Mouse (Mus musculus): Measurements from ENCODE around the gene Cdc42bpb. TPM values are rescaled to one million over a fixed set of nuclear protein-coding genes. Genes with fewer than 3 reads are reported as not detected.

Cdc42bpb gene
- total and polyA plus RNA-seq, 3 experiments = 16.7 to 29.7 (median 25.4) TPM

DNA sequence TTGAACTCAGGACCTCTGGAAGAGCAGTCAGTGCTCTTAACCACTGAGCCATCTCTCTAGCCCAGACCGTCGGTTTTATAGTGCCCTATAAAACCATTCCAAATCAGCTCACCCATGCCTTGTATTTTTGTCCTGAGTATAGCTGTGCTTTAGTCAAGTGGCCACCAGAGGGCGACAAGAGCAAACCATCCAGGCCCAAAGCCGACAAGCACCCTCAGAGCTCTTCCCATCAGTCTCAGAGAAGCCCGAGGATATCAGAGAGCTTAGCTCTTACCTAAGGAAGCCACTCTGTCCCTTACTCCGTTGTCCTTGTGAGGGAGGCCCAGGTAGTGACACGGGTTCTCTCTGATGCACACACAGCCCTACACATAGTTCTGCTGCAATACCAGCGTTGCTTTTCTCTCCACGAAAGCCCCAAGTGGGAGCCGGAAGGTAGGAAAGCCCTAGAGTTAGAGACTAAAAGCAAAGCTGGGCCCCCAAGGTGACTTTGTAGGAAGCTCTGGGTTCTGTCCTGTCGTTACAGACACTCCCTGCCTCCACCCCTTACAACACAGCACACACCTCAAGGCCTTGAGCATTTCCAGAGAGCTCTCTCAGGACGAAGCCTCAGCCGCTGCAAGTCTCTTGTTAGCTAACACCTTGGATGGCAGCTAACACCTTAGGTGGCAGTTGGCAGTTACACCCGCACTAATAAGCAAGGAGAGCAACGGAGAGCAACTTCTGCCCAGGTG is 24.1 kb upstream of the Cdc42bpb start (continued):
- no peak for TF ChIP-seq ETS1 (conservative IDR thresholded peaks at IDR 0.05; ENCODE audit: low read depth, low read length)
- TF ChIP-seq RAD21 (IDR thresholded peaks at IDR 0.05; ENCODE audit: low read depth, low read length) = peak; percentile 84
- no peak for TF ChIP-seq JUND (conservative IDR thresholded peaks at IDR 0.05; ENCODE audit: low read depth, low read length)
- TF ChIP-seq UBTF (IDR thresholded peaks at IDR 0.05; ENCODE audit: low read depth, low read length) = no peak
- no peak for TF ChIP-seq MYC (IDR thresholded peaks at IDR 0.05; ENCODE audit: low read depth, low read length)
- 0 out of 2 replicates have a peak, but pooled peaks have one; percentile 0 for TF ChIP-seq MAX (IDR thresholded peaks at IDR 0.05; ENCODE audit: low read length)

DNA sequence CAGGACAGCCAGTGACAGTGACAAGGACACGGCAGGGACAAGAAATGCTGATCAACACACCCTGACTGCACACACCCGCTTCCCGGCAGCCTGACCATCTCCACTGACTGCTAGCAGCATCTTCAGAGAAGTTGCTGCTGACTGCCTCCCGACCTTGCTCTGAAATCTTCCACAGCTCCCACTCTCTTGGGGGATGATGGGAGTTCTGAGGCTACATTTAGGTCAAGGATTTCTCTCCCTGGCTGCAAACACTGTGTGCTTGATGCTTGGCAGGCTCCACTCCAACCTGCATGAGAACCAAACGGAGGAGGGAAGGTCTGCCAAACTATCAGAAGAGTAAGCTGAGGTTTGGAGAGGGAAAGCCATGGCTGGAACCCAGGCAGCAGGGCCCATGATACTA is 19.5 kb upstream of the Cdc42bpb start:
- no peak overlapping the region for H3K27ac ChIP-seq (ENCODE audit: insufficient read depth, low read depth)
- DNase-seq (ENCODE audit: extremely low read depth) = no peak
- H3K9ac ChIP-seq (ENCODE audit: insufficient read depth, low read depth) = no peak overlapping the region
- TF ChIP-seq RCOR1 (conservative IDR thresholded peaks at IDR 0.05; ENCODE audit: low read depth, low read length) (no peak), ETS1 (conservative IDR thresholded peaks at IDR 0.05; ENCODE audit: low read depth, low read length) (no peak), CTCF (conservative IDR thresholded peaks at IDR 0.05 in 1 of 2, IDR thresholded peaks at IDR 0.05 in 1 of 2; ENCODE audit: low read depth in 2 of 2, low read length in 2 of 2) (no peak), NELFE (IDR thresholded peaks at IDR 0.05; ENCODE audit: low read depth, low read length) (no peak), SMC3 (IDR thresholded peaks at IDR 0.05; ENCODE audit: low read depth, low read length) (no peak), ZC3H11A (IDR thresholded peaks at IDR 0.05; ENCODE audit: low read depth, low read length) (no peak), MYC (IDR thresholded peaks at IDR 0.05; ENCODE audit: low read depth, low read length) (no peak), ZMIZ1 (IDR thresholded peaks at IDR 0.05; ENCODE audit: low read depth, low read length) (no peak), TCF12 (IDR thresholded peaks at IDR 0.05; ENCODE audit: low read depth, low read length) (no peak), UBTF (IDR thresholded peaks at IDR 0.05; ENCODE audit: low read depth, low read length) (no peak), POLR2AphosphoS2 (IDR thresholded peaks at IDR 0.05; ENCODE audit: low read depth, low read length) (no peak), JUN (IDR thresholded peaks at IDR 0.05; ENCODE audit: insufficient read depth, low read depth, low read length) (no peak), POLR2A (IDR thresholded peaks at IDR 0.05; ENCODE audit: low read depth, low read length) (no peak), USF1 (IDR thresholded peaks at IDR 0.05; ENCODE audit: low read depth, low read length) (no peak), PAX5 (IDR thresholded peaks at IDR 0.05; ENCODE audit: low read length) (no peak)
- no peak overlapping the region for H3K4me2 ChIP-seq (ENCODE audit: insufficient read depth, low read depth, poor library complexity, severe bottlenecking)
- H3K4me3 ChIP-seq (replicated peaks in 1 of 3; ENCODE audit: low read depth in 2 of 3, low read length in 2 of 3, poor library complexity in 1 of 3) = no peak overlapping the region
- in situ Hi-C loops (cut with MboI; ENCODE audit: low pct_ligation_motif_present, low pct_unique_long_range_greater_than_20kb, low sequenced_read_pairs) (no loop called here), dilution Hi-C loops (cut with MboI; ENCODE audit: extremely low pct_ligation_motif_present, extremely low pct_unique_long_range_greater_than_20kb, low sequenced_read_pairs) (no loop called here)
- H3K4me1 ChIP-seq (ENCODE audit: control insufficient read depth in 1 of 2, insufficient read depth in 2 of 2) = peaks cover 0 to 3% of the 10 kb centered on the region in 2 experiments; a peak in 1 of 4 replicates
- H3K36me3 ChIP-seq (replicated peaks in 1 of 2; ENCODE audit: control insufficient read depth in 1 of 2, insufficient read depth in 1 of 2, low read length in 1 of 2) = no peaks in the 10 kb centered on the region
- no peaks in the 10 kb centered on the region for H3K79me2 ChIP-seq (replicated peaks; ENCODE audit: control insufficient read depth, extremely low read depth, insufficient read depth, poor library complexity, severe bottlenecking)
- H3K9me3 ChIP-seq (replicated peaks; ENCODE audit: low read length) = peaks cover 5% of the 10 kb centered on the region
- H3K27me3 ChIP-seq (replicated peaks) = peaks cover 57% of the 10 kb centered on the region

DNA sequence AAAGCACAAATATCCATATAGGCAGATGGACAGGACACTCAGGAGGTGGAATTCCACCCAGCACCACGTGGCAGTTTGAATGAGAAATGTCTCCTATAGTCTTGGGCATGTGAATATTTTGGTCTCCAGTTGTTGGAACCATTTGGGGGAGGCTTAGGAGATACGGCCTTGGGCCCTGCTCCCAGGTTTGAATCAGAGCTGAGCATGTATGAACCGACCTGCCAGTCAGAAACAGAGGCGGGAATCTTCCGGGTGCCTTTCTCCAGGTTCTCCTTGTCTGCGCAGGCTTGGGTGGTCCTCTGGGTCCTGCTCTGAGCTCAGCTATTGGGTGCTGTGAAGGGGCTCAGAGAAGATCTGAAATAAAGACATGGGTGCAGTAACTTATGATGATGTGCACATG is 16.5 kb upstream of the Cdc42bpb start:
- Histone ChIP-seq H3K4me3 (replicated peaks in 1 of 3; ENCODE audit: low read depth in 2 of 3, low read length in 2 of 3, poor library complexity in 1 of 3) (no peak overlapping the region), H3K4me1 (ENCODE audit: control insufficient read depth in 1 of 2, insufficient read depth in 2 of 2) (no peaks in the 10 kb centered on the region), H3K27me3 (replicated peaks) (peaks cover 45% of the 10 kb centered on the region), H3K27ac (ENCODE audit: insufficient read depth, low read depth) (no peak overlapping the region), H3K36me3 (replicated peaks in 1 of 2; ENCODE audit: control insufficient read depth in 1 of 2, insufficient read depth in 1 of 2, low read length in 1 of 2) (no peaks in the 10 kb centered on the region), H3K9me3 (replicated peaks; ENCODE audit: low read length) (peaks cover 5% of the 10 kb centered on the region), H3K4me2 (ENCODE audit: insufficient read depth, low read depth, poor library complexity, severe bottlenecking) (no peak overlapping the region), H3K9ac (ENCODE audit: insufficient read depth, low read depth) (no peak overlapping the region), H3K79me2 (replicated peaks; ENCODE audit: control insufficient read depth, extremely low read depth, insufficient read depth, poor library complexity, severe bottlenecking) (no peaks in the 10 kb centered on the region)
- TF ChIP-seq RCOR1 (conservative IDR thresholded peaks at IDR 0.05; ENCODE audit: low read depth, low read length) (no peak), ELF1 (IDR thresholded peaks at IDR 0.05; ENCODE audit: low read depth, low read length) (no peak), EP300 (IDR thresholded peaks at IDR 0.05; ENCODE audit: low read length) (no peak), POLR2AphosphoS2 (IDR thresholded peaks at IDR 0.05; ENCODE audit: low read depth, low read length) (no peak), USF1 (IDR thresholded peaks at IDR 0.05; ENCODE audit: low read depth, low read length) (no peak), POLR2A (IDR thresholded peaks at IDR 0.05; ENCODE audit: low read depth, low read length) (no peak), GABPA (IDR thresholded peaks at IDR 0.05; ENCODE audit: insufficient replicate concordance, low read depth, low read length) (no peak), ETS1 (conservative IDR thresholded peaks at IDR 0.05; ENCODE audit: low read depth, low read length) (no peak), NRF1 (IDR thresholded peaks at IDR 0.05; ENCODE audit: low read depth, low read length) (no peak), ZKSCAN1 (IDR thresholded peaks at IDR 0.05; ENCODE audit: borderline replicate concordance, low read depth, low read length) (no peak), MAX (IDR thresholded peaks at IDR 0.05; ENCODE audit: low read length) (no peak), CHD1 (IDR thresholded peaks at IDR 0.05; ENCODE audit: low read depth, low read length) (no peak), TBP (conservative IDR thresholded peaks at IDR 0.05; ENCODE audit: low read depth, low read length) (no peak), NELFE (IDR thresholded peaks at IDR 0.05; ENCODE audit: low read depth, low read length) (no peak)
- no peak for DNase-seq (ENCODE audit: extremely low read depth)
- in situ Hi-C loops (cut with MboI; ENCODE audit: low pct_ligation_motif_present, low pct_unique_long_range_greater_than_20kb, low sequenced_read_pairs) = no loop called here
- dilution Hi-C loops (cut with MboI; ENCODE audit: extremely low pct_ligation_motif_present, extremely low pct_unique_long_range_greater_than_20kb, low sequenced_read_pairs) = no loop called here
